Mouse (Mus musculus) heart, embryonic 15.5 days (tissue): ENCODE data around the gene Eif2b3. TPM values are rescaled to one million over a fixed set of nuclear protein-coding genes. Genes with fewer than 3 reads are reported as not detected.

Experiments used
- ATAC-seq: fragments of 200-750 bp; cut with Nextera tagmentation; replicated peaks from 2 replicates; pipeline ENCODE4 v1.8.0; 2017; ENCODE audit warnings: low read depth, moderate TSS enrichment; ENCODE audit not compliant: insufficient number of reproducible peaks, insufficient read depth, low FRiP score
- H3K27ac ChIP-seq: fragments of 300-500 bp; sonication (generic); 2 replicates; pipeline ENCODE4 v1.5.1; 2015; ENCODE audit warnings: mild to moderate bottlenecking, inconsistent platforms
- H3K27me3 ChIP-seq: fragments of 300-500 bp; sonication (generic); 2 replicates; pipeline ENCODE4 v1.6.1; 2015; ENCODE audit warnings: inconsistent platforms
- H3K36me3 ChIP-seq: fragments of 300-500 bp; sonication (generic); 2 replicates; pipeline ENCODE4 v1.6.1; 2015; ENCODE audit warnings: mild to moderate bottlenecking, inconsistent platforms
- H3K4me1 ChIP-seq: fragments of 300-500 bp; sonication (generic); replicated peaks from 2 replicates; pipeline ENCODE4 v1.6.1; 2015; ENCODE audit warnings: inconsistent platforms
- H3K4me2 ChIP-seq: fragments of 300-500 bp; sonication (generic); 2 replicates; pipeline ENCODE4 v1.6.1; 2015; ENCODE audit warnings: inconsistent platforms, mild to moderate bottlenecking, moderate library complexity
- H3K4me3 ChIP-seq: fragments of 300-500 bp; sonication (generic); 2 replicates; pipeline ENCODE4 v1.5.1; 2015; ENCODE audit warnings: mild to moderate bottlenecking, inconsistent platforms
- H3K9ac ChIP-seq: fragments of 300-500 bp; sonication (generic); 2 replicates; pipeline ENCODE4 v1.6.1; 2015; ENCODE audit warnings: mild to moderate bottlenecking, inconsistent platforms
- H3K9me3 ChIP-seq: fragments of 300-500 bp; sonication (generic); replicated peaks from 2 replicates; pipeline ENCODE4 v1.6.1; 2016; ENCODE audit warnings: inconsistent platforms
- WGBS: fragments of 180-500 bp; shearing (Covaris S2); methylation state at CpG from one replicate; pipeline ENCODE4 v1.1.7; 2015; ENCODE audit warnings: mixed read lengths; 5-methylcytosine and 5-hydroxymethylcytosine counted together
- polyA plus RNA-seq: library from polyadenylated mRNA; unstranded; fragments of >200 nt; fragmentation: Nextera tagmentation; extraction: Ambion mirVana; gene quantifications from 2 replicates; pipeline ENCODE4 v1.2.1, GENCODE M21; 2015

Eif2b3 gene
- polyA plus RNA-seq, 1 experiment from 2014 or later = 19.8 TPM

GRCm38 (mm10) chr4:117133817-117134600 is 114.8 kb downstream of the Eif2b3 start, which contains the start of gene Plk3:
Plk3 (minus strand) TSS chr4:117133963.
- H3K36me3 ChIP-seq = no peaks in the 10 kb centered on the region; the same call in 1 of the 2 replicates
- ATAC-seq = peak; percentile 88
- H3K9me3 ChIP-seq = no peaks in the 10 kb centered on the region
- peaks cover 26% of the 10 kb centered on the region for H3K27me3 ChIP-seq
- no peak within 1 kb of the TSS for H3K27ac ChIP-seq
- H3K9ac ChIP-seq = peak within 1 kb of the TSS; percentile 81
- peaks cover 14% of the 10 kb centered on the region for H3K4me1 ChIP-seq
- peak within 1 kb of the TSS; percentile 79 for H3K4me3 ChIP-seq
- peak within 1 kb of the TSS; percentile 98 for H3K4me2 ChIP-seq
- 2% methylated on average over 45 of the region's 48 CpGs for WGBS

GRCm38 (mm10) chr4:117134601-117134995 is 115.4 kb downstream of the Eif2b3 start:
- H3K36me3 ChIP-seq = no peaks in the 10 kb centered on the region; the same call in 1 of the 2 replicates
- no peak overlapping the region for H3K27ac ChIP-seq
- H3K4me2 ChIP-seq = peak overlapping the region; percentile 98; the same call in 1 of the 2 replicates
- no peak overlapping the region for H3K9ac ChIP-seq
- peaks cover 14% of the 10 kb centered on the region for H3K4me1 ChIP-seq
- WGBS = 25% methylated on average over 2 of the region's 2 CpGs
- H3K27me3 ChIP-seq = peaks cover 26% of the 10 kb centered on the region
- ATAC-seq = no peak
- H3K4me3 ChIP-seq = no peak overlapping the region
- H3K9me3 ChIP-seq = no peaks in the 10 kb centered on the region

- H3K9me3 ChIP-seq = no peaks in the 10 kb centered on the region
- H3K27me3 ChIP-seq = peaks cover 22% of the 10 kb centered on the region
- peaks cover 14% of the 10 kb centered on the region for H3K4me1 ChIP-seq
- WGBS = 34% methylated on average over 8 of the region's 8 CpGs
- H3K27ac ChIP-seq = no peak overlapping the region
- no peak overlapping the region for H3K4me3 ChIP-seq
- no peak for ATAC-seq
- H3K4me2 ChIP-seq = no peak overlapping the region
- H3K9ac ChIP-seq = no peak overlapping the region
- no peaks in the 10 kb centered on the region; the same call in 1 of the 2 replicates for H3K36me3 ChIP-seq
Measured at GRCm38 (mm10) chr4:117136034-117136433, 116.8 kb downstream of the Eif2b3 start.

Other genes starting within 250 kb of the Eif2b3 start
- 17.9 and 21.9 TPM in 2 replicates for gene Toe1, start 211.8 kb upstream of the Eif2b3 start, polyA plus RNA-seq
- 6.6 and 9.2 TPM in 2 replicates for gene Mutyh, start 211.7 kb upstream of the Eif2b3 start, polyA plus RNA-seq
- 0.89 and 1.0 TPM in 2 replicates for gene Hpdl, start 197.7 kb upstream of the Eif2b3 start, polyA plus RNA-seq
- gene Zswim5, start 142.0 kb upstream of the Eif2b3 start, polyA plus RNA-seq = 0.42 and 0.60 TPM in 2 replicates
- 82.5 and 92.9 TPM in 2 replicates for gene Urod, start 25.0 kb upstream of the Eif2b3 start, polyA plus RNA-seq
- gene Hectd3, start 24.1 kb upstream of the Eif2b3 start, polyA plus RNA-seq = 5.5 and 8.3 TPM in 2 replicates
- 1.6 and 3.1 TPM in 2 replicates for gene Ptch2, start 76.7 kb downstream of the Eif2b3 start, polyA plus RNA-seq
- 2.3 and 4.5 TPM in 2 replicates for gene Btbd19, start 106.3 kb downstream of the Eif2b3 start, polyA plus RNA-seq
- 0.24 TPM in 1 of 2 replicates, not detected in the other for gene Tctex1d4, start 107.4 kb downstream of the Eif2b3 start, polyA plus RNA-seq
- gene Plk3, start 114.6 kb downstream of the Eif2b3 start, polyA plus RNA-seq = 1.8 and 2.5 TPM in 2 replicates
- gene Rps8, start 136.8 kb downstream of the Eif2b3 start, polyA plus RNA-seq = 538 and 545 TPM in 2 replicates
- 36.4 and 39.7 TPM in 2 replicates for gene Kif2c, start 163.2 kb downstream of the Eif2b3 start, polyA plus RNA-seq
- gene Tmem53, start 232.5 kb downstream of the Eif2b3 start, polyA plus RNA-seq = 31.1 and 34.5 TPM in 2 replicates
- gene Armh1, start 232.7 kb downstream of the Eif2b3 start, polyA plus RNA-seq = 0.64 and 0.86 TPM in 2 replicates